Mouse (Mus musculus): ENCODE data around the gene Ifnlr1. TPM values are rescaled to one million over a fixed set of nuclear protein-coding genes. Genes with fewer than 3 reads are reported as not detected.

The Ifnlr1 gene
- polyA plus RNA-seq, 1 experiment from 2014 or later = 0.64 TPM

DNA sequence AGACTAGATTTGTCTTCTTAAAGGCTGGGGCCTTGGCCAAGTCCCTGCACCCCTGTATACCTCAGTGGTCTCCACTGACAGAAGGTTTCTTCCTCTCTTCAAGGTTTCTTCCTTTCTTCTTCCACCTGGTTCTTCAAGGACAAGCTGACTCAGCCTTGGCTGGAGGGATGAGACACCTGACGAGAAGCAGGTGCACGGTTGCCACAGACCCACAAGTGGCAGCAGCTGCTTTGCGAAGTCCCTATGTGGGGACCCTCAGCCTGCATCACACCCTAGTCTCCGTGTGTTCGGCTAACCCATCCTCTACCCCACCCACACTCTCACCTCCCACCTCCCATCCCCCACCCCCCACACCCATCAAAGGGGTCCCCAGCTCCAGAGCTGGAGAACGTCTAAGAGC lies 24.1 kb upstream of the Ifnlr1 start:
- Histone ChIP-seq H3K4me1 (replicated peaks) (peaks cover 41% of the 10 kb centered on the region), H3K9me3 (replicated peaks) (no peaks in the 10 kb centered on the region), H3K36me3 (no peaks in the 10 kb centered on the region), H3K4me2 (no peak overlapping the region), H3K9ac (no peak overlapping the region), H3K27me3 (no peaks in the 10 kb centered on the region), H3K4me3 (no peak overlapping the region), H3K27ac (no peak overlapping the region)
- ATAC-seq (replicated peaks; ENCODE audit: insufficient number of reproducible peaks, insufficient read depth, low FRiP score, low read depth) = no peak
- WGBS = 75% methylated on average over 6 of the region's 6 CpGs

DNA sequence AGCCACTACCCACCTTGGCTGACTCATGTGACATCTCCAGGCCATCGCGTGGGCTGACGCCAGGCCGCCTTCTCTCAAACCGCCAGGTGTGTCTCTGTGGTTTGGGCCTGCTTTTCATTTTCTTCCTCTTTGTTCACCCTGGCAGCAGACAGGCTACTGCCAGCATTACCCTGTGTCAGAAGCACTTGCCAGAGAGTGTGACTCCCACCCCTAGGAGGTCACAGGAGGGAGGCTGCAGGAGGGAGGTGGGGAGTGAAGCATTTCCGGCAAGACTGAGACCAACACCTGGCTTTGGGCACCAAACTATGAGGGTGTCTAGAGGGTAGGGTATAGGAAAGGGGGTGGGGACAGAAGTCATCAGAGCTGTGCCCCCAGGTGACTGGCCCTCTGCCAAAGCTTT lies 21.4 kb upstream of the Ifnlr1 start:
- Histone ChIP-seq H3K9ac (no peak overlapping the region), H3K27ac (no peak overlapping the region), H3K4me3 (no peak overlapping the region), H3K27me3 (no peaks in the 10 kb centered on the region), H3K4me1 (replicated peaks) (peaks cover 19% of the 10 kb centered on the region), H3K36me3 (no peaks in the 10 kb centered on the region), H3K4me2 (no peak overlapping the region), H3K9me3 (replicated peaks) (no peaks in the 10 kb centered on the region)
- ATAC-seq (replicated peaks; ENCODE audit: insufficient number of reproducible peaks, insufficient read depth, low FRiP score, low read depth) = no peak
- 75% methylated on average over 6 of the region's 6 CpGs for WGBS

DNA sequence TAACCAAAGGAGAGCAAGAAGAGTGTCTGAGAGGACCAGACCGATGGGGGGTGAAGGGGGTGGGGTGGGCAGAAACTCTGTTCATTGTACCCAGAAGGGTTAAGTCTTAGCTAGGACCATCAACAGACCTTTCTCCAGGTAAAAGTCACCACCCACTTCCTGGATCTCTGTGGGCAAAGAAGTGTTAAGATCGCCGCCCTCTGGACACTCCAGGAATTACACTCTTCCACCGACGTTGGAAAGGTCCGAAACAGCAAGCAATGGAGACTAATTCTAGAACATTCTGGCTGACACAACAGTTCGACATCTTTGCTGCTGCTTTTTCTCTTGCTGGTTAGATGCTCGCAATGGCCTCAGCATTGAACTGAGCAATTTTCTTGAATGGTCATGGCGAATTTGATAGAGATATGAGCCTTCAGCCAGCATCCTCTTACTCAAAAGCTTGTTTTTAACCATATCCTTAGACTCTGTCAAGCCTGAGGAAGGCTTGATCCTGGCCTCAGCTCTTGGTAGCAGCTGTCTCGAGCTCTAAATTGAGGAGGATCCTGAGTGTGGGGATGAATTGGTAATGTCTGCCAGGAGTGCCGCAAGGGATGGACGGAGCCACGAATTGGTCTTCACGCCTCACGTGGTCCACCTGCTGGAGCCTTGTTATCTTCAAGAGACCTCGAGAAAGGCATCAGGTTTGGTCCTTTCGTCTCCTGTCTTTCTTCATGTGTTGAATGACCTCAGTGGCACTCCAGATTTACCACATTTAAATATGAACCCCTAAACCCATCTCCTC lies 19.7 kb upstream of the Ifnlr1 start:
- Histone ChIP-seq H3K36me3 (no peaks in the 10 kb centered on the region), H3K4me1 (replicated peaks) (peaks cover 12% of the 10 kb centered on the region), H3K27ac (no peak overlapping the region), H3K4me2 (no peak overlapping the region), H3K9me3 (replicated peaks) (no peaks in the 10 kb centered on the region), H3K27me3 (0 out of 2 replicates have a peak, but pooled peaks cover 4% of the 10 kb centered on the region), H3K4me3 (no peak overlapping the region), H3K9ac (no peak overlapping the region)
- WGBS = 54% methylated on average over 17 of the region's 17 CpGs
- ATAC-seq (replicated peaks; ENCODE audit: insufficient number of reproducible peaks, insufficient read depth, low FRiP score, low read depth) = no peak

DNA sequence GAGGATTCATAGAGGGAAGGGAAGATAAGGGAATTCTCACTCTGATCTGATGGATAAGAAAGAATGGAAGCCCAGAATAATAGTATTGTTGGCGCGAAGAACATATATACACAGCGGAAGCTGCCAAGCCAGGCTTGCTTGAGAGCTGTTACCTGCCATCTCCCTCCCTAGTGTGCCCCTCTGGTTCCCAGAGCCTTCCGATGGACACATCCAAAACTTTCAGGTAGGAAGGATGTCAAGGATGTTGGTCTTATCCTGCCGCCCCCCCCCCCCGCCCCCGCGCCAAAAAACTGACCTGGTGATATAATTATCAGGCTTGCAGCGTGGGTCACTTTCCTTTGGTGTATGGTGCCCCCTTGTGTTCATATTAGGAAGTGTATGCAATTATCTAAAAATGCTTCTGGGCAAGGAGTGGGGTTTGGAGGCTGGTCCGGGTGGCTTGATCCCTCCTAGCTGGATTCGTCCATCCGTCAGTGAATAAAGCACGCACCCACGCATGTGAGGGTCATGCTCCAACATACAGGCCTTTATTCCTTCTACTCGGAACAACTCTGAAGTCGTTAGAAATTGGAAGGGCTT lies 18.7 kb upstream of the Ifnlr1 start:
- Histone ChIP-seq H3K9ac (no peak overlapping the region), H3K27ac (no peak overlapping the region), H3K4me1 (replicated peaks) (peaks cover 8% of the 10 kb centered on the region; the same call in 1 of the 2 replicates), H3K4me3 (no peak overlapping the region), H3K36me3 (no peaks in the 10 kb centered on the region), H3K4me2 (peak overlapping the region; percentile 6; the same call in 1 of the 2 replicates), H3K27me3 (0 out of 2 replicates have a peak, but pooled peaks cover 4% of the 10 kb centered on the region), H3K9me3 (replicated peaks) (no peaks in the 10 kb centered on the region)
- WGBS = 14% methylated on average over 16 of the region's 16 CpGs
- ATAC-seq (replicated peaks; ENCODE audit: insufficient number of reproducible peaks, insufficient read depth, low FRiP score, low read depth) = no peak

DNA sequence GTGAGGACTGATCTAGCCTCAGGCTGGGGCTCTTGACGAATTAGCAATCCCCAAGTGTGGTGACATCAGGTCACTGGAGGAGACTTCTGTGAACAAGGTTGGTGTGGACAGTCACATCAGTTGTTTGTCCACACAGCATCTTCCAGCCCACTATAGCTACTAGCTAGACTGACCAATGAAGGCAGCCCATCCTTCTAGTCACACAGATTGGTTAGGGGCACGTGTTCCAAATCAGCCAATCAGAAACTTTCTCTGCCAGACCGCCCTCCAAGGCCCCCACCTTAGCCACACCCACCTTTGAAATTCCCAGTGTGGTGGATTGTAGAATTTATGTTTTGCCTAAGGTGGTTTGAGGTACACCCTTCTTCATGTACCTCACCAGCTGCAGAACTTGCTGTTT lies 12.6 kb upstream of the Ifnlr1 start:
- H3K9ac ChIP-seq = no peak overlapping the region
- no peak for ATAC-seq (replicated peaks; ENCODE audit: insufficient number of reproducible peaks, insufficient read depth, low FRiP score, low read depth)
- H3K9me3 ChIP-seq (replicated peaks) = no peaks in the 10 kb centered on the region
- no peak overlapping the region for H3K4me3 ChIP-seq
- H3K27ac ChIP-seq = no peak overlapping the region
- peaks cover 7% of the 10 kb centered on the region; the same call in 1 of the 2 replicates for H3K27me3 ChIP-seq
- H3K4me2 ChIP-seq = no peak overlapping the region
- 68% methylated on average over 3 of the region's 3 CpGs for WGBS
- no peaks in the 10 kb centered on the region for H3K36me3 ChIP-seq
- H3K4me1 ChIP-seq (replicated peaks) = no peaks in the 10 kb centered on the region; the same call in 1 of the 2 replicates

DNA sequence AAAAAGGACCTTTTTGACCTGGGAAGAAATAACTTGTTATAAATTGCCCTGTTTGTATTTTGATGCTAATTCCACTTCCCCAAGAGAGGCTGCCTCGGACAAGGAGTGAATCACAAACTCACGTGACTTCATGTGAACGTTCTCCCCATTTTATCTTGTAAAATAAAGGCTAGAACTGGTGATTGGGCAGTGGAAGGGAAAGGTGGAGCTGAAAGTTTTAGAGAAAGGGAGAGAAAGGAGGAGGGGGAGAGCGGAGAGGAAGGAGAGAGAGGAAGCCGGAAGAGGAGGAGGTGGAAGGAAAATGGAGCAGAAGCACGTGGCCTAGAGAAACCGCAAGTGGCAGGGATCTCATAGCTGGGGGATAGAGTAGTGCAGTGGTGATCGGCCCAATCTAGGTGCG lies 11.1 kb upstream of the Ifnlr1 start:
- H3K36me3 ChIP-seq = no peaks in the 10 kb centered on the region
- H3K4me3 ChIP-seq = no peak overlapping the region
- H3K4me1 ChIP-seq (replicated peaks) = no peaks in the 10 kb centered on the region; the same call in 1 of the 2 replicates
- no peak overlapping the region for H3K9ac ChIP-seq
- ATAC-seq (replicated peaks; ENCODE audit: insufficient number of reproducible peaks, insufficient read depth, low FRiP score, low read depth) = no peak
- H3K9me3 ChIP-seq (replicated peaks) = no peaks in the 10 kb centered on the region
- 64% methylated on average over 9 of the region's 9 CpGs for WGBS
- no peak overlapping the region for H3K27ac ChIP-seq
- H3K27me3 ChIP-seq = peaks cover 7% of the 10 kb centered on the region; the same call in 1 of the 2 replicates
- no peak overlapping the region for H3K4me2 ChIP-seq

DNA sequence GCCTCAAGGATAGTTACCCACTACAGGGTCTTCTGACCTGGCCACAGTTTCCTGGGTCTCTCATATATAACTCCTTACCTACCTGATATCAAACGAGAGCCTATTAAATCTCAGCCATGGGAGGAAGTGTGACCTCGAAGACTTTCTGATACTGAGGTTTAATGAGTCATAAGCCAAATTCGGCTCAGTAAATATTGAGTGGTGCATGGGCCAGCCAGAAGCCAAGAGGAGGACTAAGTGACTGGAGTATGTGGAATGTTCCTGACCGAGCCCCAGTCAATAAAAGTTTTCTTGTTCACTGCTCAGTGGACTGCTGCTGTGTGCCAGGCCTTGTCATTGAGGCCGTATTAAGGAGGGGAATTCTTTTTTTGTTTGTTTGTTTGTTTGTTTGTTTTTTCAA lies 9.6 kb upstream of the Ifnlr1 start:
- no peaks in the 10 kb centered on the region; the same call in 1 of the 2 replicates for H3K4me1 ChIP-seq (replicated peaks)
- no peak overlapping the region for H3K9ac ChIP-seq
- no peak for ATAC-seq (replicated peaks; ENCODE audit: insufficient number of reproducible peaks, insufficient read depth, low FRiP score, low read depth)
- H3K4me3 ChIP-seq = no peak overlapping the region
- no peak overlapping the region for H3K27ac ChIP-seq
- no peaks in the 10 kb centered on the region for H3K36me3 ChIP-seq
- no peak overlapping the region for H3K4me2 ChIP-seq
- no peaks in the 10 kb centered on the region for H3K9me3 ChIP-seq (replicated peaks)
- H3K27me3 ChIP-seq = peaks cover 3% of the 10 kb centered on the region; the same call in 1 of the 2 replicates
- 59% methylated on average over 5 of the region's 5 CpGs for WGBS

DNA sequence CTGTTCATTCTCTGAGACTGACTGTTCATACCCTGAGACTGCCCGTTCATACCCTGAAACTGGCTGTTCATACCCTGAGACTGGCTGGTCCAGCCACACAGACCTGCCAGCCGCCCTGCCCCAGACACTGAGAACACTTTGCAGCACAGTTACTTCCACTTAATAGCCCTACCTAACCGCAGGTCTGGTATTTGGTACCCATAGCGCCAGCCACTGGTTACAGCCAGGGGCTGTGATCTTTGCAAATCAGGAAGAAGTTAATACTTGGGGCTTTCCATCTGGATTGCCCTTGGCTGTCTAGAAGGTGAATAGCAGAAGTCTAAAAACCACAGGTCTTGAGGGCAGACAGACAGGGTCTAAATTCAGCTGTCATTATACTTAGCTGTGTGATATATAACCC lies 6.8 kb upstream of the Ifnlr1 start:
- no peaks in the 10 kb centered on the region for H3K27me3 ChIP-seq
- no peak overlapping the region for H3K9ac ChIP-seq
- no peaks in the 10 kb centered on the region for H3K9me3 ChIP-seq (replicated peaks)
- WGBS = 72% methylated on average over 4 of the region's 4 CpGs
- H3K36me3 ChIP-seq = no peaks in the 10 kb centered on the region
- H3K27ac ChIP-seq = no peak overlapping the region
- no peaks in the 10 kb centered on the region; the same call in 1 of the 2 replicates for H3K4me1 ChIP-seq (replicated peaks)
- no peak overlapping the region for H3K4me2 ChIP-seq
- ATAC-seq (replicated peaks; ENCODE audit: insufficient number of reproducible peaks, insufficient read depth, low FRiP score, low read depth) = no peak
- H3K4me3 ChIP-seq = no peak overlapping the region

DNA sequence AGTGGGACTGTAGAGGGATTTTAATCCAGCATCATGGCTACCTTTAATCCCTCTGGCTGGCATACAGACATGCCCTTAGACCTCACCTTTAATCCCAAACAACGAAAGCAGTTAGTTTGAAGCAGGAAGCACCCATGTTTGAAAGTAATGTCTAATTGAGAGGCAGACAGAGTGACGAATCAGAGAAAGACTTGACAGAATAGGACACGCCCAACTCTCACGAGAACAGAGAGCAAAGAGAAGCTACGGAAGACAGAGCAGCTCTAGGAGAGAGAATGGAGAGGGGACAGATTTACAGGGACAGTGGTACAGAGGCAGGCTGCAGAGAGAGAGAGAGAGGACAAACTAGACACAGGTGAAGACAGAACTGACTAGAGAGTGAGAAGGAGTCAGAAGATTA lies 4.3 kb upstream of the Ifnlr1 start:
- Histone ChIP-seq H3K36me3 (no peaks in the 10 kb centered on the region), H3K4me1 (replicated peaks) (peaks cover 3% of the 10 kb centered on the region; the same call in 1 of the 2 replicates), H3K27ac (no peak overlapping the region), H3K9ac (no peak overlapping the region), H3K9me3 (replicated peaks) (no peaks in the 10 kb centered on the region), H3K27me3 (peaks cover 11% of the 10 kb centered on the region), H3K4me2 (no peak overlapping the region), H3K4me3 (no peak overlapping the region)
- 76% methylated on average over 5 of the region's 5 CpGs for WGBS
- no peak for ATAC-seq (replicated peaks; ENCODE audit: insufficient number of reproducible peaks, insufficient read depth, low FRiP score, low read depth)

DNA sequence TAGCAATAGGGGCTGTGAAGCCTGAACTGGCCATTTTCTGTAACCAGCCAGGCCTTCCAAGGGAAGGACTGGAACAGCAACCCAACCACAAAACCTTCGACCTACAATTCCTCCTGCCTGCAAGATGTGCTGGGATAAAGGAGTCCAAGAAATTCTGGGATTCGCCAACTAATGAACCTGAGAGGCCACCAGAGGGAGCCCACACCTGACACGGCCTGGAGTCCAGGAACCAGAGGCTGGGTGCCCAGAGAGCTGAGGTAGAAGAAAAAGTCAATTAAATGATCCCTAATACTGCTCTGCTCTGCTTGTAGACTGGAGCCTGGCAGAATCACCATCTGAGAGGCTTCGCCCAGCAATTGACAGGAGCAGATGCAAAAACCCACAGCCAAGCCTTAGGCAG lies 2.5 kb upstream of the Ifnlr1 start:
- Histone ChIP-seq H3K9me3 (replicated peaks) (no peaks in the 10 kb centered on the region), H3K36me3 (no peaks in the 10 kb centered on the region), H3K9ac (no peak overlapping the region), H3K4me2 (no peak overlapping the region), H3K4me1 (replicated peaks) (peaks cover 4% of the 10 kb centered on the region; the same call in 1 of the 2 replicates), H3K4me3 (no peak overlapping the region), H3K27ac (no peak overlapping the region), H3K27me3 (peaks cover 28% of the 10 kb centered on the region)
- 18% methylated on average over 4 of the region's 4 CpGs for WGBS
- no peak for ATAC-seq (replicated peaks; ENCODE audit: insufficient number of reproducible peaks, insufficient read depth, low FRiP score, low read depth)

DNA sequence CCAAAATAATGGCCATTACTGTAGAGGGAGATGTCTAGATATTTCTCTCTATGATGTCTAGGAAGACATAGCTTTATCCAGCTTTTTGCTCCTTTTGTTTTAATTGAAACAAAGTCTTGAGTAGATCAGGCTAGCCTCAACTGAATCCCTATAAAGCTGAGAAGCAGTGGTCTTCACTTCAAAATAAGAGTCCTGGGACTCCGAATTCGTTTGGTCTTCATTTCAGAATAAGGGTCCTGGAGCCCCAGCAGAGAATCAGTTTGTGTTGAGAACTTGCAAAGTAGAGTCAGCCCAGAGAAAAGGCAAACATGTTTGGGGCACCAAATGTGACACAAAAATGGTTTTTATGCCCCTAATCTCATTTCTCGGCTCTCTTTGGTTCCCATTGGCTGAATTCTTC lies 1.4 kb upstream of the Ifnlr1 start:
- no peak overlapping the region for H3K27ac ChIP-seq
- ATAC-seq (replicated peaks; ENCODE audit: insufficient number of reproducible peaks, insufficient read depth, low FRiP score, low read depth) = no peak
- no peaks in the 10 kb centered on the region for H3K9me3 ChIP-seq (replicated peaks)
- H3K27me3 ChIP-seq = peaks cover 40% of the 10 kb centered on the region
- no peak overlapping the region for H3K9ac ChIP-seq
- peaks cover 4% of the 10 kb centered on the region; the same call in 1 of the 2 replicates for H3K4me1 ChIP-seq (replicated peaks)
- H3K4me3 ChIP-seq = no peak overlapping the region
- 38% methylated on average over 3 of the region's 3 CpGs for WGBS
- no peak overlapping the region for H3K4me2 ChIP-seq
- H3K36me3 ChIP-seq = no peaks in the 10 kb centered on the region
